Mouse (Mus musculus) kidney, adult 18-20 months (tissue): Measurements from ENCODE around the gene Fam69a.
A peak's percentile ranks its signal among the peaks of the same experiment; 100 is the strongest.

Experiments used
- DNase-seq: peaks from one replicate; pipeline ENCODE4 v3.0.0; 2021

Fam69a gene

GRCm38 (mm10) chr5:107942941-107943340 is 43.9 kb downstream of the Fam69a start:
- peak; percentile 1 for DNase-seq

- DNase-seq = peak; percentile 49
Observed at GRCm38 (mm10) chr5:107941222-107941621, 45.7 kb downstream of the Fam69a start.

GRCm38 (mm10) chr5:107939701-107940100 is 47.2 kb downstream of the Fam69a start:
- peak; percentile 33 for DNase-seq

GRCm38 (mm10) chr5:107938886-107939285 is 48.0 kb downstream of the Fam69a start:
- no peak for DNase-seq

- DNase-seq = peak; percentile 0
Observed at GRCm38 (mm10) chr5:107938483-107938882, 48.4 kb downstream of the Fam69a start.

- DNase-seq = peak; percentile 1
Observed at GRCm38 (mm10) chr5:107936625-107937389, 50.1 kb downstream of the Fam69a start.

GRCm38 (mm10) chr5:107934770-107935543 is 51.9 kb downstream of the Fam69a start:
- peak; percentile 1 for DNase-seq

GRCm38 (mm10) chr5:107933202-107933974 is 53.5 kb downstream of the Fam69a start:
- DNase-seq = no peak

- DNase-seq = no peak
Observed at GRCm38 (mm10) chr5:107932556-107932955, 54.3 kb downstream of the Fam69a start.

GRCm38 (mm10) chr5:107926550-107927249 is 60.2 kb downstream of the Fam69a start:
- no peak for DNase-seq

- DNase-seq = peak; percentile 32
Observed at GRCm38 (mm10) chr5:107924564-107924963, 62.3 kb downstream of the Fam69a start.

GRCm38 (mm10) chr5:107922836-107923235 is 64.0 kb downstream of the Fam69a start:
- DNase-seq = no peak

- no peak for DNase-seq
Observed at GRCm38 (mm10) chr5:107921400-107922252, 65.3 kb downstream of the Fam69a start.

- no peak for DNase-seq
Observed at GRCm38 (mm10) chr5:107915280-107915679, 71.6 kb downstream of the Fam69a start.

GRCm38 (mm10) chr5:107911012-107911411 is 75.9 kb downstream of the Fam69a start:
- no peak for DNase-seq

- no peak for DNase-seq
Observed at GRCm38 (mm10) chr5:107910084-107910616, 76.7 kb downstream of the Fam69a start.

- DNase-seq = no peak
Observed at GRCm38 (mm10) chr5:107909668-107910067, 77.2 kb downstream of the Fam69a start.

GRCm38 (mm10) chr5:107908514-107909110 is 78.3 kb downstream of the Fam69a start:
- DNase-seq = no peak

- no peak for DNase-seq
Observed at GRCm38 (mm10) chr5:107904325-107904724, 82.6 kb downstream of the Fam69a start.

- no peak for DNase-seq
Observed at GRCm38 (mm10) chr5:107901014-107901615, 85.8 kb downstream of the Fam69a start.
